Mouse (Mus musculus) CH12.LX (cell line): ENCODE results near the gene Tnni1. TPM values are rescaled to one million over a fixed set of nuclear protein-coding genes. Genes with fewer than 3 reads are reported as not detected.

Experiments
- DNase-seq: peaks from one replicate; pipeline ENCODE4 v3.0.0-alpha.2; 2013; ENCODE audit errors: extremely low read depth
- H3K27ac ChIP-seq: 2 replicates; pipeline ENCODE4 v1.5.1; 2012; ENCODE audit warnings: low read depth, mild to moderate bottlenecking, control low read depth, moderate library complexity; ENCODE audit not compliant: insufficient read depth
- H3K27me3 ChIP-seq: replicated peaks from 2 replicates; pipeline ENCODE3; 2012; ENCODE audit warnings: inconsistent platforms
- H3K36me3 ChIP-seq, 2 experiments: replicated peaks in 1 of 2; 2 replicates each; pipeline versions ENCODE3 to v1.6.1; 2012; ENCODE audit warnings: inconsistent platforms in 1 of 2, low read length in 1 of 2, mild to moderate bottlenecking in 1 of 2, mixed read lengths in 1 of 2, moderate library complexity in 1 of 2; ENCODE audit not compliant: control insufficient read depth in 1 of 2, insufficient read depth in 1 of 2
- H3K4me1 ChIP-seq, 2 experiments: 2 replicates each; pipeline ENCODE4 v1.6.1; 2012; ENCODE audit warnings: inconsistent platforms in 1 of 2, moderate library complexity in 1 of 2; ENCODE audit not compliant: insufficient read depth in 2 of 2, control insufficient read depth in 1 of 2
- H3K4me2 ChIP-seq: 2 replicates; pipeline ENCODE4 v1.6.1; 2012; ENCODE audit warnings: low read depth, mild to moderate bottlenecking, control low read depth; ENCODE audit not compliant: poor library complexity, insufficient read depth, severe bottlenecking
- H3K4me3 ChIP-seq, 3 experiments: fragments of 150-350 bp in 1 of 3; sonication (generic) in 1 of 3; replicated peaks in 1 of 3; 2 replicates each; pipeline versions ENCODE3 to v1.5.1; 2011 to 2012; ENCODE audit warnings: low read depth in 2 of 3, low read length in 2 of 3, mild to moderate bottlenecking in 2 of 3, moderate library complexity in 2 of 3, control low read depth in 1 of 3, improper control_type of control experiment in 1 of 3, inconsistent platforms in 1 of 3, mixed read lengths in 1 of 3; ENCODE audit not compliant: poor library complexity in 1 of 3
- H3K79me2 ChIP-seq: replicated peaks from 2 replicates; pipeline ENCODE4 v1.6.1; 2012; ENCODE audit warnings: mild to moderate bottlenecking, moderate library complexity; ENCODE audit not compliant: control insufficient read depth, poor library complexity, insufficient read depth, severe bottlenecking; ENCODE audit errors: extremely low read depth
- H3K9ac ChIP-seq: 2 replicates; pipeline ENCODE4 v1.6.1; 2012; ENCODE audit warnings: low read depth, mild to moderate bottlenecking, control low read depth, moderate library complexity; ENCODE audit not compliant: insufficient read depth
- H3K9me3 ChIP-seq: replicated peaks from 2 replicates; pipeline ENCODE3; 2012; ENCODE audit warnings: low read length, inconsistent platforms, mixed read lengths
- BHLHE40 ChIP-seq: IDR thresholded peaks from 2 replicates; pipeline ENCODE4 v1.6.1; 2011; ENCODE audit warnings: mild to moderate bottlenecking, low read depth, low read length, improper control_type of control experiment
- CHD1 ChIP-seq: IDR thresholded peaks from 2 replicates; pipeline ENCODE4 v1.6.1; 2012; ENCODE audit warnings: low read depth, low read length, improper control_type of control experiment, inconsistent platforms
- CHD2 ChIP-seq: IDR thresholded peaks from 2 replicates; pipeline ENCODE4 v1.6.1; 2011; ENCODE audit warnings: low read length, improper control_type of control experiment
- CTCF ChIP-seq, 2 experiments: IDR thresholded peaks in 1 of 2; conservative IDR thresholded peaks in 1 of 2; 2 replicates each; pipeline ENCODE4 v1.5.1; 2011 to 2012; ENCODE audit warnings: low read depth in 2 of 2, low read length in 2 of 2, improper control_type of control experiment in 1 of 2, inconsistent platforms in 1 of 2, mild to moderate bottlenecking in 1 of 2, moderate library complexity in 1 of 2
- E2F4 ChIP-seq: IDR thresholded peaks from 2 replicates; pipeline ENCODE4 v1.6.1; 2011; ENCODE audit warnings: low read depth, low read length, improper control_type of control experiment; ENCODE audit not compliant: insufficient replicate concordance
- ELF1 ChIP-seq: IDR thresholded peaks from 2 replicates; pipeline ENCODE4 v1.6.1; 2014; ENCODE audit warnings: low read depth, mild to moderate bottlenecking, inconsistent platforms, low read length, improper control_type of control experiment
- EP300 ChIP-seq: IDR thresholded peaks from 2 replicates; pipeline ENCODE4 v1.6.1; 2011; ENCODE audit warnings: low read length, improper control_type of control experiment
- ETS1 ChIP-seq: conservative IDR thresholded peaks from 2 replicates; pipeline ENCODE4 v1.6.1; 2012; ENCODE audit warnings: low read depth, mild to moderate bottlenecking, inconsistent platforms, low read length, improper control_type of control experiment, moderate library complexity
- GABPA ChIP-seq: IDR thresholded peaks from 2 replicates; pipeline ENCODE4 v1.6.1; 2012; ENCODE audit warnings: low read depth, low read length, improper control_type of control experiment, inconsistent platforms; ENCODE audit not compliant: insufficient replicate concordance
- HCFC1 ChIP-seq: IDR thresholded peaks from 2 replicates; pipeline ENCODE4 v1.6.1; 2012; ENCODE audit warnings: low read depth, mild to moderate bottlenecking, inconsistent platforms, low read length, improper control_type of control experiment
- JUND ChIP-seq: conservative IDR thresholded peaks from 2 replicates; pipeline ENCODE4 v1.6.1; 2011; ENCODE audit warnings: low read depth, low read length, improper control_type of control experiment
- KAT2A ChIP-seq: IDR thresholded peaks from 2 replicates; pipeline ENCODE4 v1.6.1; 2012; ENCODE audit warnings: low read length, improper control_type of control experiment, inconsistent platforms; ENCODE audit not compliant: insufficient replicate concordance
- MAFK ChIP-seq: IDR thresholded peaks from 2 replicates; pipeline ENCODE4 v1.6.1; 2011; ENCODE audit warnings: low read length, improper control_type of control experiment; ENCODE audit not compliant: insufficient replicate concordance
- MAX ChIP-seq: IDR thresholded peaks from 2 replicates; pipeline ENCODE4 v1.6.1; 2011; ENCODE audit warnings: low read length, improper control_type of control experiment
- MAZ ChIP-seq: IDR thresholded peaks from 2 replicates; pipeline ENCODE4 v1.6.1; 2012; ENCODE audit warnings: low read depth, mild to moderate bottlenecking, inconsistent platforms, low read length, improper control_type of control experiment, moderate library complexity
- MEF2A ChIP-seq: IDR thresholded peaks from 2 replicates; pipeline ENCODE4 v1.6.1; 2014; ENCODE audit warnings: low read depth, mild to moderate bottlenecking, inconsistent platforms, low read length, improper control_type of control experiment, borderline replicate concordance
- MXI1 ChIP-seq: IDR thresholded peaks from 2 replicates; pipeline ENCODE4 v1.6.1; 2011; ENCODE audit warnings: mild to moderate bottlenecking, low read depth, low read length, improper control_type of control experiment
- MYC ChIP-seq: IDR thresholded peaks from 2 replicates; pipeline ENCODE4 v1.6.1; 2011; ENCODE audit warnings: low read depth, mild to moderate bottlenecking, improper control_type of control experiment, low read length
- NRF1 ChIP-seq: IDR thresholded peaks from 2 replicates; pipeline ENCODE4 v1.6.1; 2014; ENCODE audit warnings: low read depth, mild to moderate bottlenecking, inconsistent platforms, low read length, improper control_type of control experiment, moderate library complexity
- PAX5 ChIP-seq: IDR thresholded peaks from 2 replicates; pipeline ENCODE4 v1.6.1; 2012; ENCODE audit warnings: low read length, inconsistent platforms, mixed read lengths
- POLR2A ChIP-seq: IDR thresholded peaks from 2 replicates; pipeline ENCODE4 v1.6.1; 2011; ENCODE audit warnings: low read depth, mild to moderate bottlenecking, improper control_type of control experiment, low read length
- POLR2AphosphoS2 ChIP-seq: IDR thresholded peaks from 2 replicates; pipeline ENCODE4 v1.6.1; 2011; ENCODE audit warnings: low read depth, low read length, improper control_type of control experiment
- RCOR1 ChIP-seq: conservative IDR thresholded peaks from 2 replicates; pipeline ENCODE4 v1.6.1; 2012; ENCODE audit warnings: low read depth, mild to moderate bottlenecking, inconsistent platforms, low read length, improper control_type of control experiment
- SIN3A ChIP-seq: IDR thresholded peaks from 2 replicates; pipeline ENCODE4 v1.6.1; 2012; ENCODE audit warnings: low read length, improper control_type of control experiment, inconsistent platforms
- SMC3 ChIP-seq: IDR thresholded peaks from 2 replicates; pipeline ENCODE4 v1.6.1; 2011; ENCODE audit warnings: low read depth, low read length, improper control_type of control experiment
- TBP ChIP-seq: conservative IDR thresholded peaks from 2 replicates; pipeline ENCODE4 v1.6.1; 2011; ENCODE audit warnings: low read depth, low read length, improper control_type of control experiment
- TCF12 ChIP-seq: IDR thresholded peaks from 2 replicates; pipeline ENCODE4 v1.6.1; 2014; ENCODE audit warnings: low read depth, mild to moderate bottlenecking, inconsistent platforms, low read length, improper control_type of control experiment
- UBTF ChIP-seq: IDR thresholded peaks from 2 replicates; pipeline ENCODE4 v1.6.1; 2012; ENCODE audit warnings: low read depth, mild to moderate bottlenecking, inconsistent platforms, low read length, improper control_type of control experiment, moderate library complexity
- USF2 ChIP-seq: conservative IDR thresholded peaks from 2 replicates; pipeline ENCODE4 v1.6.1; 2011; ENCODE audit warnings: low read depth, low read length, improper control_type of control experiment
- ZC3H11A ChIP-seq: IDR thresholded peaks from 2 replicates; pipeline ENCODE4 v1.6.1; 2012; ENCODE audit warnings: low read depth, mild to moderate bottlenecking, inconsistent platforms, low read length, improper control_type of control experiment
- ZKSCAN1 ChIP-seq: IDR thresholded peaks from 2 replicates; pipeline ENCODE4 v1.6.1; 2012; ENCODE audit warnings: low read depth, inconsistent platforms, low read length, improper control_type of control experiment, borderline replicate concordance
- ZMIZ1 ChIP-seq: IDR thresholded peaks from 2 replicates; pipeline ENCODE4 v1.6.1; 2012; ENCODE audit warnings: low read depth, mild to moderate bottlenecking, inconsistent platforms, low read length, improper control_type of control experiment
- dilution Hi-C: fragments of 300-500 bp; cut with MboI; formaldehyde crosslinking; loops from 2 replicates; pipeline ENCODE4 v1.14.3; 2020; ENCODE audit warnings: low sequenced_read_pairs; ENCODE audit not compliant: extremely low pct_unique_long_range_greater_than_20kb, extremely low pct_ligation_motif_present
- in situ Hi-C: fragments of 300-500 bp; cut with MboI; formaldehyde crosslinking; loops from 3 replicates; pipeline ENCODE4 v1.14.3; 2019; ENCODE audit warnings: low sequenced_read_pairs, low pct_ligation_motif_present, low pct_unique_long_range_greater_than_20kb, mixed read lengths
- polyA plus RNA-seq: library from polyadenylated mRNA; unstranded; fragments of >175 nt; gene quantifications from 2 replicates; pipeline ENCODE4 v1.2.1, GENCODE M21; 2012; ENCODE audit warnings: low read depth; ENCODE audit not compliant: insufficient read length
- total RNA-seq, 2 experiments: library from RNA; depleted of rRNA; stranded (reverse); fragments of 300-350 nt in 1 of 2; fragments of >200 nt in 1 of 2; gene quantifications; 2 replicates each; pipeline ENCODE4 v1.2.3; 2012 to 2014

Gene Tnni1
- total and polyA plus RNA-seq, 3 experiments = 1.6 to 6.9 (median 4.2) TPM

DNA sequence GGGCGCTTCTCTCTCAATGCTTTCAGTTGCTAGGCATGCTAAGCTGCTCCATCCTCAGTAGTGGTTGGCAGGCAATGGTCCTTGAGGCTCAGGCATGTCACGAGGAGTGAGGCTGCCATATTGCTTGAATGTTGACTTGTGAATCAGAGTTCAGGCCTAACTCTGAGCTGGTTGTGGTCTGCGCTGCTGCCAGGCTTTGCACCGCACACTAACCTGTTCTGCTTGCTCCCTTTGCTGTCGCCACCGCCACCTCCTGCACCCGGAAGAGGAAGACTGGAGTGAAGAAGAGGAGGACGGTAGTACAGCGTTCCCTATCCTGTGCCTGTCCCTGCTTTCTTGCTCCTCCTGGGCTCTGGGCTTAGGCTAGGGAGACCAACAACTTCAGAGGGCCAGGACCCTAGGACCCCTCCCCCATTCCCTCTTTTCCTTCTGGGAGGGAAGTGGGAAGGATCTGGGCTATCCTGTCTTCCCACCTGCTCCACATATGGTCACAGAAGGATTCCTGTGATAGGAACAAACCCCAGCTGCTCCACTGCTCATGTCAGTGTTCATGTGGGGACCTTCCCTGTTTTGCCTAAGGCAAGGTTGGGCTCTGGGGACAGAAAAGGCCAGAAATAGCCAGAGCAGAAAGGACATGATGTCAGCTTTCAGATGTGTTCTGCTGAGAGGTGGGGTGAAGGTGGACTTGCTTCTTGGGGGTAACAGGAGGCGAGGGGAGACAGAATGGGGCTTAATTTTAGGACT lies 64.5 kb downstream of the Tnni1 start:
- H3K9ac ChIP-seq = no peak overlapping the region
- H3K27me3 ChIP-seq = no peaks in the 10 kb centered on the region
- in situ Hi-C loops = no loop called here
- H3K36me3 ChIP-seq = peaks cover 0 to 10% of the 10 kb centered on the region in 2 experiments
- TF ChIP-seq HCFC1 (no peak), BHLHE40 (0 out of 2 replicates have a peak, but pooled peaks have one; percentile 20), POLR2A (no peak), GABPA (no peak), MAFK (no peak), CHD1 (no peak), UBTF (no peak), KAT2A (no peak), MXI1 (no peak), CTCF (conservative IDR thresholded peaks at IDR 0.05 in 1 of 2, IDR thresholded peaks at IDR 0.05 in 1 of 2; ENCODE audit: low read depth in 2 of 2, low read length in 2 of 2) (no peak), TCF12 (peak; percentile 77; the same call in 1 of the 2 replicates), MYC (no peak), TBP (no peak), ETS1 (peak; percentile 75), SMC3 (no peak), CHD2 (no peak), JUND (no peak), E2F4 (no peak), USF2 (no peak), SIN3A (no peak), ZKSCAN1 (no peak), ELF1 (no peak), NRF1 (no peak), MAX (no peak), ZMIZ1 (no peak), POLR2AphosphoS2 (no peak), RCOR1 (no peak), MAZ (0 out of 2 replicates have a peak, but pooled peaks have one; percentile 58), PAX5 (no peak), ZC3H11A (no peak), EP300 (no peak; the same call in 1 of the 2 replicates), MEF2A (peak; percentile 98)
- H3K4me3 ChIP-seq = peak overlapping the region in 1 of 3 experiments; percentile 26
- peaks cover 32 to 79% of the 10 kb centered on the region in 2 experiments for H3K4me1 ChIP-seq
- no peaks in the 10 kb centered on the region for H3K9me3 ChIP-seq
- no peak overlapping the region for H3K27ac ChIP-seq
- H3K4me2 ChIP-seq = no peak overlapping the region
- DNase-seq = peak; percentile 67
- dilution Hi-C loops = no loop called here
- no peaks in the 10 kb centered on the region for H3K79me2 ChIP-seq
